Mouse (Mus musculus) mouse trophoblast stem cell (cell line): ENCODE results near the gene Fcgrt.
"Not testable (repeated sequence)": the region's sequence is repeated elsewhere in the genome, so short reads cannot be mapped to it uniquely, and the experiment has no call there.

Experiments used
- in situ Hi-C, 2 experiments: fragments of 300-500 bp; cut with MseI, MboI; formaldehyde crosslinking; loops; 2 replicates in 1 of 2; 3 replicates in 1 of 2; pipeline ENCODE4 v1.15.1; 2025

Fcgrt gene

GRCm38 (mm10) chr7:45110089-45110488 is 6.4 kb upstream of the Fcgrt start:
- in situ Hi-C loops, result not testable (repeated sequence)

DNA sequence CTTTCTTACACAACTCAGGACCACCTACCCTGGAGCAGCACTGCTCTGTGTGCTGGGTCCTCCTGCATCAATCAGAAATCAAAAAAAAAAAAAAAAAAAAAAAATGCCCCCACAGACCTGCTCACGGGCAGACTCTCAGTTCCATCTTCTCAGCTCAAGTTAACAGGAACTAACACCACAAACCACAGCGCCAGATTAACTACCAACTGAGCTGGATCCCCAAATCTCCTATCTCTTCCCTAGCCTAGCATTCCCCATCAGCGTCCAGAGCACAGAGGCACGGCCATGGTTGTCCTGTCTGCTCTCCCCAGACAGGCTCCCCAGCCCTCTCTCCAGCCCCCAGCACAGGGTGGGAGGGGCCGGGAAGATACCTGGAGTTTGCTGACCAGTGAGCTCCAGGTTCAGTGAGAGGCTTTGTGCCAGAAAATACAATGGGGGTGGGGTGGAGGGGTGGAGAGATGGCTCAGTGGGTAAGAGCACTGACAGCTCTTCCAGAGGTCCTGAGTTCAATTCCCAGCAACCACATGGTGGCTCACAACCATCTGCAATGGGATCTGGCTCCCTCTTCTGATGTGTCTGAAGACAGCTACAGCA is 3.5 kb upstream of the Fcgrt start:
- in situ Hi-C loops, result no loop called here

GRCm38 (mm10) chr7:45106441-45106840 is 2.8 kb upstream of the Fcgrt start:
- in situ Hi-C loops, result no loop called here

DNA sequence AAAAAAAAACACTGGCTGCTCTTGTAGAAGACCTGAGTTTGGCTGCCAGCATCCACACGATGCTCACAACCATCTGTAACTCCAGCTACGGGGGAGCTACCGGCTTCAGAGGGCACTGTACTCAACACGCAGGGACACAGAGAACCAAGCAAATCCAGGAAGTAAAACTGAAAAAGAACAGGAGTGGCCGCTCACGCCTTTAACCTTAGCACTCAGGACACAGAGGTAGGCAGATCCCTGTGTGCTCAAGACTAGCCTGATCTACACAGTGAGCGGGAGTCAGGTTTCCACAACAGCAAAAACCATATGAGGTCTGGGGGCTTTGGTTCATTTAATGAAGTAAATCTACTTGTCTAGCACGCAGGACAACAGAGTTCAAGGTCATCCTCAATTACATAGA is 1.8 kb upstream of the Fcgrt start:
- in situ Hi-C loops, result no loop called here

DNA sequence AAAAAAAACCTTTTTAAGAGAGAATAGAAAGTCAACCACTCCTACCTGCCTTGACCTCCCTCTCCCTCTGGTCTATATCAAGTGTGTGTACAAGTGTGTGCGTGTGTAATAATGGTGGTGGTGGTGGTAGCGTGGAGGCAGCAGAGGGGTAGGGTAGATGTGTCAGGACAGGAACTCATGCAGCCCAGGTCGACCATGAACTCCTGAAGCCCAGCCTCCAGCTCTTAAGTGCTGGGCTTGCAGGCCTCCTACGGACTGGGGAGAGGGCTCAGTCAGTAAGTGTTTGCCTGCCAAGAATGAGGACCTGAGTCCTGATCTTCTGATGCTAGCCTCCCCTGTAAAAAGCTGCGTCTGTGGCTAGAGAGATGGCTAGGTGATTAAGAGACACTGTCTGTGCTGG is 1.3 kb upstream of the Fcgrt start:
- in situ Hi-C loops, result no loop called here

DNA sequence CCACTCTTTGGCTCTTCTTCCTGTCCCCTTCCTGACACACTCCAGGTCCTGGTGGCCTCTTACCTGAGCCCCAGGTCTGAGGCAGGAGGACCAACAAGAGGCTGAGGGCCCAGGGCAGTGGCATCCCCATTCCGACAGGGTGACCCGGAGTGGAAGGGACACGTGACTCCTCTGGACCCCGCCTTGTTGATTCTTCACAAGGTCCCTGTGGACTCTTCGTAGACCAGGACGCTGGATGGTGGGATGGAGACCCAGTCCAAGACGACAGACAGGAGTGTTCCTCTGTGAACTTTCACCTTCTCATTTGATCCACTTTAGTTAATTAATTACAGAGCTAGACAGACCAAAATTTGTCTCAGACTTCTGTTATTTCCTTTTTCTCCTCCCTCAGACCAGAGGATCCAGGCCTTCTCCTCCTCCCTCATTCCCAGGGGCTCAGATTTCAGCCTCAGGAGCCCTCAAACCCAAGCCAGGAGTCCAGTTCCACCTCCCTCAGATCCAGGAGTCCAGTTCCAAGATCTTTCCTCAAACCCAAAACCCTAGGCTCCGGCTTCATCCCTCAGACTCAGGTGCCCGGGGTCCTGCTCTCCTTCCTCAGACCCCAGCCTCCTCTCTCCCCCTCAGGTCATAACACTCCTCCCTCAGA is 588 bp downstream of the Fcgrt start:
- in situ Hi-C loops, result no loop called here

DNA sequence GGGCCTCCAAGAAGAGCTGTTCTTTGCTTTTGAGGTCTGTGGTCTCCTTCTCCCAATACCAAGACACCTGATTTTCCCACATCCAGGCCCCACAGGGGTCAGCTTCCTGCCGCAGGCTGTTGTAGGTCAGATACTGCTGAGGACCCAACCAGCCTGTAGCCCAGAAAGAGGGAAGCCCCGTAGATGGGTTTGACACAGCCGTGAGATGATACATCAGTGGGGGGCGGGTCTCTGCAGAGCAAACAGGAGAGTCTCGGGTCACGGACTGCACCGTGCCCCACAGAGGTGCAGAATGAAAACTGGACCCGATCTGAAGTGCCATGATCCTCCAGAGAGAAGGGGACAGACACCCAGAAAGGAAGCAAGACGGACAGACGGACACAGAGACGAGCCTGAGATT is 1.2 kb downstream of the Fcgrt start:
- in situ Hi-C loops, result no loop called here

DNA sequence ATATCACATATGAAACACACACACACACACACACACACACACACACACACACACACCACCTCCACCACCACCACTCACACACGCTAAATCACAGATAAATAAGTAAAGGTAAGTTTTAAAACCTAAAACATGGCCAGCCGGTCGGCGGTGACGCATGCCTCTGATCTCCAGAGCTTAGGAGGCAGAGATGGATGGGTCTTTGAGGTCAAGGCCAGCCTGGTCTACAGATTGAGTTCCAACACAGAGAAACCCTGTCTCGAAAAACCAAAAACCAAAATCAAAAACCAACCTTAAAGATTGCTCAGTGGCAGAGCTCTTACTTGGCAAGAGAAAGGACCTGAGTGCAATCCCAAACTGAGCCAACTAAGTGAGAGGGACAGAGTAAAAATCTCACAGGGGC is 3.6 kb downstream of the Fcgrt start:
- in situ Hi-C loops, result no loop called here

GRCm38 (mm10) chr7:45098541-45099240 is 5.0 kb downstream of the Fcgrt start:
- in situ Hi-C loops, result no loop called here

GRCm38 (mm10) chr7:45097479-45097878 is 6.2 kb downstream of the Fcgrt start:
- in situ Hi-C loops, result no loop called here

DNA sequence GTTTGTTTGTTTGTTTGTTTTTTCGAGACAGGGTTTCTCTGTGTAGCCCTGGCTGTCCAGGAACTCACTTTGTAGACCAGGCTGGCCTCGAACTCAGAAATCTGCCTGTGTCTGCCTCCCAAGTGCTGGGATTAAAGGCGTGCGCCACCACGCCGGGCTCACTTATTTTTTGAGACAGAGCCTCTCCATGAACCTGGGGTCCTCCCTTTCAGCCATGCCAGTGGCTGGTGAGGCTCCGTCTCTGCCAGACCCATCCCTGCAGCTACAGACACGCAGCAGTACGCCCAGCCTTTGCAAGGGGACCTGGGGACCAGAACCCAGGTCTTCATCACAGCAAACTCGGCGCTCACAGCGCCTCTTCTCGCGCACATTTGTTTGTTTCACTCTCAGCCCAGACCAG is 7.7 kb downstream of the Fcgrt start:
- in situ Hi-C loops, result not testable (repeated sequence)

DNA sequence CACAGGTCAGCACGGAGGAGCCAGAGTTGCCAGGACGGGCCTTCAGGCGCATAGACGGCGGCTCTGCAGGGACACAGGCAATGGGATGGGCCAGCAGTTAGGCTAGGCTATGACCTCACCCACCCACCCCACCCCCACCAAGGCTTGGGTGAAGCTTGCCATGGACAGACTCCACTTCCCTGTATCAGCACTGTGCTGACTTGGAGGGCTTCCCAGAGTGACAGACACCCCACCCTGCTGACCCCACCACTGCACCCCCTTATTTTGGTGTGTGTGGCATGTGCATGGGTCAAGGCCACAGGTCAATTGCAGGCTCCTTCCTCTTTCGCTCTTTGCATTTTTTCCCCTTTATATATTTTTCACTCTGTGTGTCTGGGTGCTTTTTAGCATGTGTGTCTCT is 8.3 kb downstream of the Fcgrt start:
- in situ Hi-C loops, result no loop called here

DNA sequence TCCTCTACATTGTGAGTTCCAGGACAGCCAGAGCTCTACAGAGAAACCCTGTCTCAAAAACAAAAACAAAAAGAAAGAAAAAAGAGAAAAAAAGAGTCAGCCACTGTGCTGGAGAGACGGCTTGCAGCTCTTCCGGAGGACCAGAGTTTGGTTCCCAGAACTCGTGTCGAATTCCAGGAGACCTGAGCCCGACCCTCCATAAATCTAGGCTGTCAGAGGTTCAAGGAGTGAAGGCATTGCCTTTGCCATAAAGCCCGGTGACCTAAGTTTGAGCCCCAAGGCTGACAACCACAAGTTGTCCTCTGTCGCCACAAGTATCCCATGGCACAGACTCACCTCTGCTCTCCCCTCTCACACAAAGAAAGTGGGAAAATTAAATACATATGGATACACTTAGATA is 9.5 kb downstream of the Fcgrt start:
- in situ Hi-C loops, result no loop called here

GRCm38 (mm10) chr7:45093516-45093905 is 10.1 kb downstream of the Fcgrt start:
- in situ Hi-C loops, result no loop called here

- in situ Hi-C loops, result no loop called here
Observed at GRCm38 (mm10) chr7:45092828-45093515, 10.7 kb downstream of the Fcgrt start.

- in situ Hi-C loops, result no loop called here
Observed at GRCm38 (mm10) chr7:45092048-45092447, 11.6 kb downstream of the Fcgrt start, which contains the start of gene Rcn3. Gene Rcn3 (minus strand): TSS chr7:45092221.

- in situ Hi-C loops, result no loop called here
Observed at GRCm38 (mm10) chr7:45091001-45091990, 12.4 kb downstream of the Fcgrt start.

DNA sequence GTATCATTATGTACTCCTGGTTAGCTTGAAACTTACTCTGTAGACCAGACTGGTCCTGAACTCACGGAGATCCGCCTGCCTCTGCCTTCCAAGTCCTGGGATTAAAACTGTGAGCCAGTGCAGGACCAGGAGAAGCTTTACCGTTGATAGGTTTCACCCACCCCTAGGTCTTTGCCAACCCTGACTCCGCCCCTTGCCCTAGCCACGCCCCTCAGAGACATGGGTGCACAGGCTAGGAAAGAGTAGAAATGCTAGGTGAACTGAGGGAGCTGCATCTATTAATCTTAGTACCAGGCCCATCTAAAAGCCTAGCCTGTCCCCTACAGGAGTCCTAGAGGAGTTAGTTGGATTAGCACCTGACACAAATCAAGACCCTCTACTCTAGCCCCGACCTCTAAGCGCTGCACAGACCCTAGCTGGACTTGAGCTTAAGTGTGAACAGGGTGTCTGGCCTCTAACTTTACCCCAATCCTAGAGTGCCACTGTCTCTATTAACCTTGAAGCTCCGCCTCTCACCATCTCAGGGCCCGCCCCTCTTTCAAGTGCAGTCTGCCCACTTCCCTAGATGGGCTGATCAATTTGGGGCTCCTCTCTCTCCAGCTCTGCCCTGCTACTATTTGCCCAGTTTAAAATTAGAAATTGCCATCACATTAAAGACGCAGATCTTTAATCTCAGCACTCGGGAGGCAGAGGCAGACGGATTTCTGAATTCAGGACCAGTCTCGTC is 13.2 kb downstream of the Fcgrt start:
- in situ Hi-C loops, result no loop called here

DNA sequence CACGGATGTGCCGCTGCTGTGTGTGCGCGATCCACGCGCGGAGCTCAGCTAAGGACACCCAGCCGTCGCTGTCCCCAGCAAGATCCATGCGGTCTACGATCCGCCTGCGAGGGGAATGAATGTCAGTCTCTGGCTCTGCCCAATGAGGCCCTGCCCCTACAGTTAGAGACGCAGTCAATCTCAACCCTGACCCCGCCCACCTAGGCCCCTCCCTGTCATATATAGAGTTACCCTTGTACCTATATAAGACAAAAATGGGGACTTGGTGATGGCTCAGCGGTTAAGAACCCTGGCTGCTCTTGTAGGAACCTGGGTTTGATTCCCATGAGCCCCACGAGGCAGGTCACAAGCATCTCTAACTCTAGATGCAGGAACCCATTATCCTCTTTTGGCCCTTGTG is 15.1 kb downstream of the Fcgrt start:
- in situ Hi-C loops, result no loop called here

DNA sequence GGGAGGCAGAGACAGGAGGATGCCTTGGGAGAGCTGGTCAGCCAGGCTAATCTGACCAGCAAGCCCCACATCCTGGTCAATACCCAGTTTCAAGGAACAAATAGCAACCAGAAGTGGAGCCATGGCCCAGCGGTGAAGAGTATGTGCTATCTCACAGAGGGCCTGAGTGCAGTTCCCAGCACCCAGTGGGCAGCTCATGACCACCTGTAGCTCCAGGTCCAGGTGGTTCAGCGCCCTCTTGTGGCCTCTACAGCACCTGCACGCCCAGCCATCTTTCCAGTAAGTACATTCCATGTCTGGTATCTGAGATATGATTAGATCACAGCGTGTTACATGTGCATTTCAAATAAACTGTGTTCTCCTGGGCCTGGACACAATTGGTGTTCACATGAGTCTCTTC is 17.6 kb downstream of the Fcgrt start:
- in situ Hi-C loops, result no loop called here
